Mouse (Mus musculus) frontal cortex, postnatal 36 days (tissue): ENCODE data around the gene Klf13.

Experiments
- DNase-seq, 2 experiments: peaks; one replicate each; pipeline ENCODE4 v3.0.0; 2022; ENCODE audit warnings: low spot score in 2 of 2

The Klf13 gene

GRCm38 (mm10) chr7:63925413-63926360 lies 13.0 kb downstream of the Klf13 start:
- DNase-seq, result peak; percentile 78 to 84

- peak; percentile 87 to 90 for DNase-seq
Observed at GRCm38 (mm10) chr7:63924747-63925412, 13.8 kb downstream of the Klf13 start.

DNA sequence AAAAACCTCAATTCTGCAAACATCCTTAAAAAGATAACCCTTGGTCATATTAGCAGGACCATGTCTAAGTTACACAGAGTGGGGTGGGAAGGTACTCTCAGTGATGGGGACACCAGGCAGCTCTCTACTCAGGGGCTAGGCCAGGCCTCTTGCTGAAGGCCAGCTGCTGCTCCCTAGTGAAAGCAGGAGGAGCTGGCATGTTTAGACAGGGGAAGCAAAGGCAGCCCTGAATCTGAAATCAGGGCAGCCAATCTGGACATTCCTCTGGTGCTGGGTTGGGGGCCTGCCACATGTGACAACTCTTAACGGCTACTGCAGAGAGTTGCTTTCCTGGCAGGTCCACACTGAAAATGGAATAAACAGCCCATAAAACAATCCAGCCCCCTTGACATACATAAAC lies 14.6 kb downstream of the Klf13 start:
- peak in 1 of 2 experiments; percentile 2 for DNase-seq

DNA sequence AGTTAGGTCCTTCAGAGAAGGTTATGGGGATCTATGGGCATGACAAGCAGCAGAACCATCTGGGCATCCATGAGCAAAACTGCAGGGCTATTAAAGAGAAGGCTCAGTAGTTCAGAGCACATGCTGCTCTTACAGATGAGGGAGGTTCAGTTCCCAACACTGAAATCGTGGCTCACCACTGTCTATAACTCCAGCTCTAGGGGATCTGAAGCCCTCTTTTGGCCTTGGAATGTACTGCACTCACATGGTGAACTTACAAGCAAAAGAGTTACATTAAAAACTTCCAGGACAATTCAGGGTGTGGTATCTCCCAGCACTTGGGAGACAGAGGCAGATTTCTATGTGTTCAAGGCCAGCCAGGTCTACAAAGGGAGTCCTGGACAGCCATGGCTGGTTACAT lies 15.7 kb downstream of the Klf13 start:
- no peak for DNase-seq

GRCm38 (mm10) chr7:63922571-63922970 lies 16.1 kb downstream of the Klf13 start:
- DNase-seq, result no peak

GRCm38 (mm10) chr7:63921909-63922562 lies 16.7 kb downstream of the Klf13 start:
- DNase-seq, result no peak

DNA sequence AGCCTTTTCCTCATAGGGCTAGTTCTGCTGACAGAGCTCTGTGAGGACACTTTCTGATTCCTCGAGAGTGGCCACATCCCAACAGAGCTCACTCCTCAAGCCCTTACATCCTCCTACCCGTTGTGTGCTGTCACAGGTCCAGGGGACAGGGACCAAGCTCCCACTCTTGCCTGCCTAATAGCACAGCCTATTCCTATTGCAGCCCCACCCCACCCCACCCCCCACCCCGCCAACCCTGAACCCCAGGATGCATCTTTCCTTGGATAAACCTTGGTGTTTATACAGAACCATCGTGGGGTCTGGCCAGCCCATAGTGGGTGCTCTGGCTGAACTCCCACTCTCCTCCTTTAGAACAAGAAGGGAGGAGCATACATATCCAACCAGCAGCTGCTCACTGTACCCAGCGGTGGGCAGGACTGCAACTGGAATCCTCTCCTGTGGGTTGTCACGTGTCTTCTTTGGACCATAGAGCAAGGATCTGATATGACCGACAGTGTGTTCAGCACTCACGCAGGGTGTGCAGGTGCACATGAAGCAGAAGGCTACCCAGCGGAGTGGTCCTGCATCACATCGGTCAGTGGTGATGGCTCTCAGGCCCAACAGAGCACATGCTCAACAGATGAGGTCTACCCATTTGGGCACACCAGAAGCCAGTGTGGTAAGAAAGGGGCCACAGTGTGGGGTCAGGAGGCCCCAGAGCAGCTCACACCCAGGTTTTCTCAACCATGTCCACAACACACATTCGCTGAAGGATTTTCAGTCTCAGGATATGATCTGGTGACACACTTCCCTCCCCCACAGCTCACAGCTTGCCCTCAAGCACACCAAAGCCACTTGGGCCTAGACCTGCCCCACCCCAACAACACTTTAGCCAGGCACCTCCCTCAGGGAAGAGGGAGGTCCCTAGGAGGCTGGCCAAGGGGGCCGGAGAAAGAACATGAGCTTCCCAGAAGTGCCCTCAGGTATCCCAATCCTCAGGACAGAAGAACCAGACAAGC lies 19.6 kb downstream of the Klf13 start:
- DNase-seq, result no peak

DNA sequence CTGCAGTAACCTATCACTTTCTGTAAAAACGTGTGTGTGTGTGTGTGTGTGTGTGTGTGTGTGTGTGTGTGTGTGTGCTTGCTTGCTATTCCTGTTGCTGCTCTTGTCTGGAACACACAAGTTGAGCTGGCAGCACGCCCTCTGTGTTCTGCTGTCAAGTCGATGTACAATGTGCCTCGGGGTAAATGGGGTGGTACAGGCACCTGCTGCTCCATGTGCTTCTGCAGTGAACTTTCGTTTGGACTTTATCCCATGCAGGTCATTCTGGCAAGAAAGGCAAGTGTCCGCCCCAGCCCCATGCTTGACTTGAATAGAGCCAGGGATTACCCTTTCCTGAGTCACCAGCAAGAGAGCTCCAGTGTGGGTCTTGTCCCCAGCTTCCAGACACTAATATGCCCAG lies 21.0 kb downstream of the Klf13 start:
- DNase-seq, result peak in 1 of 2 experiments; percentile 54

GRCm38 (mm10) chr7:63916268-63916907 lies 22.3 kb downstream of the Klf13 start, which contains the start of gene E030018B13Rik:
E030018B13Rik (plus strand) TSS chr7:63916857.
- no peak for DNase-seq

DNA sequence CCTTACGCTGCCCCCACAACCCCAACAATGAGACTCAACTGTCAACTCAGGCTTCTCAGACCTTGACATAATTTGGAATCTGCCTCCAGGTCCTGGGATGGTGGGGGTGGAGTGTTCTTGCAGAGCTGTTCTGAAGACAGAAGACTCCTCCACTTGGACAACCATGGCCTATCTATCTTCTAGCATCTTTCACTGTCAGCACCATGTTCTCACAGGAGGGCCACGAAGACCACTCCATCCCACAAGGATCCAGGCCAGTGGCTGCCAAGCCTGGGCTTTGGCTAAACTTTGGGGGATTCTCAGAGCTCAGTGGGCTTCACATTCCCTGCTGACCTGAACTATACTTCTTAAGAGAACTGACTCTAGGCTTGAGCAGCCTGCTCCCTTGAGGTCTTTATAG lies 23.8 kb downstream of the Klf13 start:
- DNase-seq, result no peak

GRCm38 (mm10) chr7:63913724-63914692 lies 24.7 kb downstream of the Klf13 start:
- no peak for DNase-seq

DNA sequence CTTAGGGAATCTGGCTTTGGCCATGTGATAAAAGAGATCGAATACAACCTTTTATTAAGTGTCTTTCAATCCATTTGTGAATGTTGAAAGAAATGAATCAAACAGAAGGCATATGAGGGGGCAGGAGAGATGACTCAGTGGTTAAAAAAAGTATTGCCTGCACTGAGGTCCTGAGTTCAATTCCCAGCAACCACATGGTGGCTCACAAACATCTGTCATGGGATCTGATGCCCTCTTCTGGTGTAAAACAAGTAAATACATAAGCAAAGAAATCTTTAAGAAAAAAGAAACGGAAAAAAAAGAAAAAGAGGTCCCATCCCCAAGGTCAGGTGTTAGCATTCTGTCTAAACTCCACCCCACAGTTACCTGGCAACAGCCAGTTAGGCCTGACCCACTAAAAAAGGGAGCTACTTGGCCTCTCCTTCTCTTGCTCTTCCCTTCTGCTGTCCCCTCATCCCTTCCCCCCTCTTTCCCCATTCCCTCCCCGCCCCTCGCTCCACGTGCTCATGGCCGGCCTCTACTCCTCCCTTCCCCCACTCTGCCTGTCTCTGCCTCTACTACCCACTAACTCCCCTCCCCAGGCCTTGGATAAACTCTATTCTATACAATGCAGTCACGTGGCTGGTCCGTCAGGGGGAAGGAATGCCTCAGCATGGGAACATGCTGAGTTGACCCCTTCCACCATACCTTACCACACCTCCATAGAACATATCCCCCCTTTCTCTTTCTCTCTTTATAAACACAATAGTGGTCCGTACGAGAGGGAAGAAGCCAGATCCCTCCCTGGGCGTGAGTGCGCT lies 25.6 kb downstream of the Klf13 start:
- no peak for DNase-seq

GRCm38 (mm10) chr7:63912234-63912810 lies 26.4 kb downstream of the Klf13 start:
- DNase-seq, result no peak

DNA sequence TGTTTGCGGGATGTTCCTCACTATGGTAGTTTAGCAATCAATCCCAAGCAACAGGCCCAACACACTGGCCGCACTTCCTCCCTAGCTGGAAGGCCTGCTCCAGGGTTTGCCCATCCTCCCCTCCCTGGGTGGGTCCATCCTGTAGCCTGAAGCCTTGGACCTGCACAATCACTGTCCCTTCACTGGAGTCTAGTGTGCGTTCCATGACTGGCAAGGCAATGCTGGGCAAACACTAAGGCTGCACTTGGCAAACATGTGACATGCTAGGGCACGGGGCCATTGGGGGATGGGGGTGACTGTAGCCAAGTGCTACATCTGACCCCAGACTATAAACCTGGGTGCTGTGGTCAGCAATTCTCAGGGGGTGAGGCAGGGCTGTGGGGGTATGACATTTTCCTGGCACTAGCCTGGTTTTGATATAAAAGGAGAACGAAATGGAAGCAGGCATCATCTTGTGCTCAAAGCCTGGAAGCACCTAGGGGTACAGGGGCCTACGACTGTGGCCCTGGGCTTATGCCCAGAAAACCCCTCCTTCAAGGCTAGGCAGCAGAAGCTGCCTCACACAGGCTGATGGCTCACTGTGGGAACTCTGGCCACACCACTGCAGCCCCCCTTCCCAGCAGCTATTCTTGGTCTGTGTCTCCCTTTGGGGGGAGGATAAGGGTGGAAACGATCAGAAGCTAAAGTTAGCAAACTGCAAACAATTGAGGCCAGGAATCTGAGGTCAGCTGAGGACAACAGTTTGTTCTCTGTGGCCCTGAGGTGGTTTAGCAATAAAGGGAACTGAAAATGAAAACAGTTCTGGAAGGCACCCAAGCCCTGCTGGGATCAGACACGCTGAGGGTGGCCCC lies 27.1 kb downstream of the Klf13 start:
- no peak for DNase-seq

DNA sequence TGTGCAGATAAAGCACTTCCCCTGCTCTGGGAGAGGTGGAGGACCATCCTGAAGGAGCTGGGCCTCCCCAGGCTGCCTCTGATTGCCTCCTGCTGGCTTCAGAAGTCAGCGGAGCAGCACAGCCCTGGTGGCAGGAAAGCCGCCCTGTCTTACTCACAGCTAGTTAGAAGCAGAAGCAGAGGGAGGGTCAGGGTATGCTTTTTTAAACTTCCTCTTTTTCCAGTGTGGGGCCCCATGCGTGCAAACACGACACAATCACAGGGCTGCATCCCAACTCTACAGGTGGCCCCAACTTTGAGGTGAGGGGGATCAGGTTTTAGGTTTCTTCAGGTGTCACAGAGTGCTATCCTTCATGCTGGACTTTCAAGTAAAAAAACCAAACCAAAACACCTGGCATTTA lies 27.8 kb downstream of the Klf13 start:
- DNase-seq, result no peak

- DNase-seq, result no peak
Observed at GRCm38 (mm10) chr7:63910225-63910624, 28.5 kb downstream of the Klf13 start.
